Mouse (Mus musculus) liver, embryonic 14.5 days (tissue): Measurements from ENCODE around the gene Prlr. TPM values are rescaled to one million over a fixed set of nuclear protein-coding genes. Genes with fewer than 3 reads are reported as not detected.

Experiments
- ATAC-seq: fragments of 200-750 bp; cut with Nextera tagmentation; 2 replicates; pipeline ENCODE4 v1.8.0; 2017; ENCODE audit warnings: moderate number of reproducible peaks, mild to moderate bottlenecking, moderate library complexity; ENCODE audit not compliant: insufficient read depth
- DNase-seq, 3 experiments: peaks; one replicate each; pipeline ENCODE4 v3.0.0-alpha.2; 2012 to 2013; ENCODE audit warnings: low read depth in 3 of 3, low spot score in 3 of 3
- H3K27ac ChIP-seq: fragments of 300-500 bp; sonication (generic); 2 replicates; pipeline ENCODE4 v1.5.1; 2014; ENCODE audit warnings: moderate library complexity, mild to moderate bottlenecking, control low read depth, inconsistent platforms
- H3K27me3 ChIP-seq: fragments of 300-500 bp; sonication (generic); 2 replicates; pipeline ENCODE4 v1.6.1; 2014; ENCODE audit warnings: mild to moderate bottlenecking, low read length, moderate library complexity; ENCODE audit not compliant: control insufficient read depth, insufficient read depth
- H3K36me3 ChIP-seq: fragments of 300-500 bp; sonication (generic); replicated peaks from 2 replicates; pipeline ENCODE4 v1.6.1; 2014; ENCODE audit warnings: low read depth; ENCODE audit not compliant: control insufficient read depth, insufficient read depth
- H3K4me1 ChIP-seq, 2 experiments: fragments of 200-500 bp in 1 of 2; fragments of 300-500 bp in 1 of 2; sonication (generic) in 1 of 2; replicated peaks; 2 replicates each; pipeline ENCODE4 v1.6.1; 2012 to 2014; ENCODE audit warnings: antibody characterized with exemption in 1 of 2, inconsistent platforms in 1 of 2, low read length in 1 of 2; ENCODE audit not compliant: control insufficient read depth in 2 of 2, insufficient read depth in 2 of 2
- H3K4me2 ChIP-seq: fragments of 300-500 bp; sonication (generic); 2 replicates; pipeline ENCODE4 v1.6.1; 2014; ENCODE audit warnings: low read depth, mild to moderate bottlenecking, control low read depth, moderate library complexity
- H3K4me3 ChIP-seq, 2 experiments: fragments of 200-500 bp in 1 of 2; fragments of 300-500 bp in 1 of 2; sonication (generic) in 1 of 2; 2 replicates each; pipeline ENCODE4 v1.5.1; 2012 to 2014; ENCODE audit warnings: low read depth in 2 of 2, low read length in 2 of 2, mild to moderate bottlenecking in 2 of 2, control low read depth in 1 of 2, inconsistent platforms in 1 of 2, moderate library complexity in 1 of 2; ENCODE audit not compliant: insufficient read depth in 1 of 2
- H3K9ac ChIP-seq: fragments of 300-500 bp; sonication (generic); replicated peaks from 2 replicates; pipeline ENCODE4 v1.6.1; 2014; ENCODE audit warnings: mild to moderate bottlenecking, control low read depth, moderate library complexity
- H3K9me3 ChIP-seq: fragments of 300-500 bp; sonication (generic); 2 replicates; pipeline ENCODE4 v1.6.1; 2016; ENCODE audit warnings: low read length, mixed read lengths; ENCODE audit not compliant: control insufficient read depth
- CTCF ChIP-seq: IDR thresholded peaks from 2 replicates; pipeline ENCODE4 v1.5.1; 2016; ENCODE audit warnings: antibody characterized with exemption, low read depth, control low read depth
- EP300 ChIP-seq: IDR thresholded peaks from 2 replicates; pipeline ENCODE4 v1.6.1; 2016; ENCODE audit warnings: antibody characterized with exemption, low read depth
- WGBS: fragments of 180-500 bp; shearing (Covaris S2); extraction: QIAGEN DNeasy Blood & Tissue Kit; methylation state at CpG from one replicate; pipeline ENCODE4 v1.1.7; 2014; ENCODE audit not compliant: insufficient replicate concordance; 5-methylcytosine and 5-hydroxymethylcytosine counted together
- polyA plus RNA-seq, 2 experiments: library from polyadenylated mRNA; depleted of rRNA in 1 of 2; stranded (reverse) in 1 of 2; unstranded in 1 of 2; fragments of >200 nt; fragmentation: Nextera tagmentation in 1 of 2; extraction: Ambion mirVana in 1 of 2; gene quantifications; 2 replicates each; pipeline versions ENCODE4 v1.2.1 to v1.2.3; 2012 to 2014

The Prlr gene
- polyA plus RNA-seq, 2 experiments, result under 0.01 to 0.04 TPM

- ATAC-seq (no peak), DNase-seq (no peak)
- Histone ChIP-seq H3K27me3 (no peaks in the 10 kb centered on the region), H3K4me3 (no peak overlapping the region), H3K9me3 (no peaks in the 10 kb centered on the region), H3K36me3 (no peaks in the 10 kb centered on the region), H3K9ac (no peak overlapping the region), H3K4me2 (no peak overlapping the region), H3K27ac (no peak overlapping the region), H3K4me1 (no peaks in the 10 kb centered on the region)
- WGBS, result 58% methylated on average over 1 of the region's 1 CpGs
- TF ChIP-seq CTCF (no peak), EP300 (no peak)
Observed at GRCm38 (mm10) chr15:10252526-10252925, 75.5 kb downstream of the Prlr start.

GRCm38 (mm10) chr15:10262219-10262618 is 85.2 kb downstream of the Prlr start:
- Histone ChIP-seq H3K9me3 (no peaks in the 10 kb centered on the region), H3K36me3 (no peaks in the 10 kb centered on the region), H3K4me2 (no peak overlapping the region), H3K27me3 (no peaks in the 10 kb centered on the region), H3K4me1 (no peaks in the 10 kb centered on the region), H3K4me3 (no peak overlapping the region), H3K9ac (no peak overlapping the region), H3K27ac (no peak overlapping the region)
- WGBS, result 84% methylated on average over 2 of the region's 2 CpGs
- DNase-seq, result no peak
- TF ChIP-seq CTCF (no peak), EP300 (no peak)
- ATAC-seq, result no peak

GRCm38 (mm10) chr15:10262641-10263040 is 85.6 kb downstream of the Prlr start:
- Histone ChIP-seq H3K27me3 (no peaks in the 10 kb centered on the region), H3K4me2 (no peak overlapping the region), H3K9ac (no peak overlapping the region), H3K4me3 (no peak overlapping the region), H3K36me3 (no peaks in the 10 kb centered on the region), H3K4me1 (no peaks in the 10 kb centered on the region), H3K9me3 (no peaks in the 10 kb centered on the region), H3K27ac (no peak overlapping the region)
- ATAC-seq (no peak), DNase-seq (no peak)
- TF ChIP-seq CTCF, result no peak
- TF ChIP-seq EP300, result no peak
- 81% methylated on average over 1 of the region's 1 CpGs for WGBS

- H3K27me3 ChIP-seq, result no peaks in the 10 kb centered on the region
- H3K4me3 ChIP-seq, result no peak overlapping the region
- no peaks in the 10 kb centered on the region for H3K4me1 ChIP-seq
- H3K9ac ChIP-seq, result no peak overlapping the region
- ATAC-seq (no peak), DNase-seq (no peak)
- no peak overlapping the region for H3K4me2 ChIP-seq
- TF ChIP-seq CTCF (no peak), EP300 (no peak)
- H3K27ac ChIP-seq, result no peak overlapping the region
- no peaks in the 10 kb centered on the region for H3K36me3 ChIP-seq
- WGBS, result 52% methylated on average over 3 of the region's 3 CpGs
- no peaks in the 10 kb centered on the region for H3K9me3 ChIP-seq
Observed at GRCm38 (mm10) chr15:10263420-10263819, 86.4 kb downstream of the Prlr start.

- H3K4me3 ChIP-seq, result no peak overlapping the region
- no peaks in the 10 kb centered on the region for H3K9me3 ChIP-seq
- no peak overlapping the region for H3K9ac ChIP-seq
- DNase-seq (no peak), ATAC-seq (no peak)
- 62% methylated on average over 5 of the region's 5 CpGs for WGBS
- no peaks in the 10 kb centered on the region for H3K27me3 ChIP-seq
- H3K4me1 ChIP-seq, result no peaks in the 10 kb centered on the region
- H3K36me3 ChIP-seq, result no peaks in the 10 kb centered on the region
- H3K4me2 ChIP-seq, result no peak overlapping the region
- H3K27ac ChIP-seq, result no peak overlapping the region
- no peak for TF ChIP-seq EP300
- TF ChIP-seq CTCF, result no peak
Observed at GRCm38 (mm10) chr15:10264885-10265284, 87.8 kb downstream of the Prlr start.

GRCm38 (mm10) chr15:10267251-10267650 is 90.2 kb downstream of the Prlr start:
- no peak for DNase-seq
- H3K27me3 ChIP-seq, result no peaks in the 10 kb centered on the region
- H3K4me1 ChIP-seq, result no peaks in the 10 kb centered on the region
- no peak for ATAC-seq
- no peak overlapping the region for H3K4me3 ChIP-seq
- H3K4me2 ChIP-seq, result no peak overlapping the region
- H3K36me3 ChIP-seq, result no peaks in the 10 kb centered on the region
- WGBS, result 35% methylated on average over 3 of the region's 3 CpGs
- TF ChIP-seq CTCF (no peak), EP300 (no peak)
- no peak overlapping the region for H3K27ac ChIP-seq
- H3K9me3 ChIP-seq, result no peaks in the 10 kb centered on the region
- H3K9ac ChIP-seq, result no peak overlapping the region
